Mouse (Mus musculus) urinary bladder, postnatal 4 days (tissue): ENCODE measurements around the gene Thap8.

Experiments used
- DNase-seq, 2 experiments: peaks; one replicate each; pipeline ENCODE4 v3.0.0; 2021 to 2022; ENCODE audit warnings: low spot score in 2 of 2

Gene Thap8

GRCm38 (mm10) chr7:30286701-30287410, 7.0 kb downstream of the Thap8 start:
- DNase-seq, result no peak

- DNase-seq, result no peak
Observed at GRCm38 (mm10) chr7:30288046-30288445, 8.2 kb downstream of the Thap8 start.

- no peak for DNase-seq
Observed at GRCm38 (mm10) chr7:30289071-30289713, 9.3 kb downstream of the Thap8 start.

- no peak for DNase-seq
Observed at GRCm38 (mm10) chr7:30289714-30290399, 10.0 kb downstream of the Thap8 start.

GRCm38 (mm10) chr7:30291215-30292131, 11.6 kb downstream of the Thap8 start, which contains the start of gene Clip3:
Gene Clip3, plus strand, starts transcription at chr7:30291728.
- DNase-seq, result peak; percentile 76 to 89

GRCm38 (mm10) chr7:30293795-30294194, 13.9 kb downstream of the Thap8 start:
- DNase-seq, result no peak

- DNase-seq, result no peak
Observed at GRCm38 (mm10) chr7:30294296-30294695, 14.4 kb downstream of the Thap8 start.

GRCm38 (mm10) chr7:30295103-30295502, 15.2 kb downstream of the Thap8 start:
- no peak for DNase-seq

GRCm38 (mm10) chr7:30296816-30297215, 16.9 kb downstream of the Thap8 start:
- DNase-seq, result no peak

GRCm38 (mm10) chr7:30297266-30297665, 17.4 kb downstream of the Thap8 start:
- no peak for DNase-seq

GRCm38 (mm10) chr7:30300914-30301313, 21.0 kb downstream of the Thap8 start:
- DNase-seq, result no peak

- no peak for DNase-seq
Observed at GRCm38 (mm10) chr7:30306083-30306779, 26.3 kb downstream of the Thap8 start.

GRCm38 (mm10) chr7:30308076-30309005, 28.4 kb downstream of the Thap8 start, which contains the start of gene Alkbh6:
Gene Alkbh6, plus strand, starts transcription at chr7:30308717.
- DNase-seq, result peak; percentile 90 to 91

GRCm38 (mm10) chr7:30309395-30310129, 29.7 kb downstream of the Thap8 start:
- DNase-seq, result no peak

- DNase-seq, result no peak
Observed at GRCm38 (mm10) chr7:30310136-30310535, 30.2 kb downstream of the Thap8 start.

- no peak for DNase-seq
Observed at GRCm38 (mm10) chr7:30313666-30314320, 33.9 kb downstream of the Thap8 start.

- no peak for DNase-seq
Observed at GRCm38 (mm10) chr7:30314721-30315155, 34.8 kb downstream of the Thap8 start, which contains the start of gene Syne4. Gene Syne4, plus strand, starts transcription at chr7:30314807.
